Mouse (Mus musculus) heart, embryonic 13.5 days (tissue): ENCODE measurements at regions not wholly inside any gene's neighbourhood (a gene's known extent, or its start where the extent isn't known, plus 50 kb on each side); places are given as distances from the start of the nearest gene placed in this dataset.

ENCODE experiments used
- ATAC-seq: fragments of 200-750 bp; cut with Nextera tagmentation; 2 replicates; pipeline ENCODE4 v1.8.0; 2017; ENCODE audit warnings: moderate TSS enrichment; ENCODE audit not compliant: insufficient number of reproducible peaks, low FRiP score, low TSS enrichment; ENCODE audit errors: extremely low read depth
- H3K27ac ChIP-seq: fragments of 300-500 bp; sonication (generic); replicated peaks from 2 replicates; pipeline ENCODE4 v1.5.1; 2015; ENCODE audit warnings: moderate library complexity, mild to moderate bottlenecking, inconsistent platforms
- H3K27me3 ChIP-seq: fragments of 300-500 bp; sonication (generic); replicated peaks from 2 replicates; pipeline ENCODE4 v1.6.1; 2015; ENCODE audit warnings: mild to moderate bottlenecking, inconsistent platforms
- H3K36me3 ChIP-seq: fragments of 300-500 bp; sonication (generic); 2 replicates; pipeline ENCODE4 v1.6.1; 2015; ENCODE audit warnings: mild to moderate bottlenecking, inconsistent platforms
- H3K4me1 ChIP-seq: fragments of 300-500 bp; sonication (generic); 2 replicates; pipeline ENCODE4 v1.6.1; 2015; ENCODE audit warnings: inconsistent platforms
- H3K4me2 ChIP-seq: fragments of 300-500 bp; sonication (generic); 2 replicates; pipeline ENCODE4 v1.6.1; 2015; ENCODE audit warnings: inconsistent platforms, mild to moderate bottlenecking, moderate library complexity
- H3K4me3 ChIP-seq: fragments of 300-500 bp; sonication (generic); 2 replicates; pipeline ENCODE4 v1.5.1; 2015; ENCODE audit warnings: moderate library complexity, mild to moderate bottlenecking, inconsistent platforms
- H3K9ac ChIP-seq: fragments of 300-500 bp; sonication (generic); 2 replicates; pipeline ENCODE4 v1.6.1; 2015; ENCODE audit warnings: inconsistent platforms, mild to moderate bottlenecking, moderate library complexity
- H3K9me3 ChIP-seq: fragments of 300-500 bp; sonication (generic); 2 replicates; pipeline ENCODE4 v1.6.1; 2016; ENCODE audit warnings: inconsistent platforms
- WGBS: fragments of 180-500 bp; shearing (Covaris S2); methylation state at CpG from one replicate; pipeline ENCODE4 v1.1.7; 2015; ENCODE audit warnings: mixed read lengths; 5-methylcytosine and 5-hydroxymethylcytosine counted together

DNA sequence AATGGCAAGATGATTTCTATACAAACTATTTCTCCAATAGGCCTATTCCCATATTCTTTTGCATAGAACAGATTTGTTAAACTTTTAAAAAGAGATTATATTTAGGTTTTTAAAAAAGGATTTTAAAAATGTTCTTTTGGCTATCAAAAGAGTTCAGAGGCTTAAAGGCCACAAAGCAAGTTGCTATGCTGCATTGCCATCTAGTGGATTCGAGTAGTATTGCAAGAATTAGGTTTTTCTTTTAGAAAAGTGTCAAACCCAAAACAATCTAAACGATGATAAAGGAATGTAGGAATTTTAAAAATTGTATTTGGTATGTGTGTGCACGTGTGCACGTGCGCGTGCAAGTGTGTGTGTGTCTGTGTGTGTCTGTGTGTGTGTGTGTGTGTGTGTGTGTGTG is 73.0 kb upstream of the Ifngr1 start:
- H3K36me3 ChIP-seq: no peaks in the 10 kb centered on the region
- no peaks in the 10 kb centered on the region for H3K9me3 ChIP-seq
- 6% methylated on average over 6 of the region's 6 CpGs for WGBS

DNA sequence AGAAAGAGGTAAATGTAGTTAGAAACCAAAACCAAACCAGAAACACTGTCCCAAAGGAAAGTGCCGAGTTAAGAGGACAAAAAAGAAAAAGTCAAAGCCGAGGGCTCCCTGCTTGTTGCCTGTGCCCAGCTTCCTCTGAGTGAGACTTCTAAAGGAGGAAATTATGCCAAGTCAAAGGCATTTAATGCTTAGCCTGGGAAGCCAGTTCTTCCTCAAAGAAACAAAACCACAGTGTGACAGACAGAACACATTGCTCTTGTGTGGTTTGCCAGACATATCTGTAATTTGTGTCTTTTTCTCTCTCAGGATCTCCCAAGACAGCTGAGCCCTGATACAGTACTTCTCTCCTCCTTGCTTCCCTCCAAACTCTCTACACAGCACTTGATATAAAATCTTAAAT is 69.6 kb upstream of the Ifngr1 start:
- no peak overlapping the region for H3K9ac ChIP-seq

More for the DNA sequence above, 73.0 kb upstream of the Ifngr1 start:
- H3K4me1 ChIP-seq: no peaks in the 10 kb centered on the region
- no peaks in the 10 kb centered on the region for H3K27me3 ChIP-seq
- no peak overlapping the region for H3K27ac ChIP-seq
- H3K4me3 ChIP-seq: no peak overlapping the region
- no peak overlapping the region for H3K9ac ChIP-seq
- ATAC-seq: no peak
- H3K4me2 ChIP-seq: no peak overlapping the region

DNA sequence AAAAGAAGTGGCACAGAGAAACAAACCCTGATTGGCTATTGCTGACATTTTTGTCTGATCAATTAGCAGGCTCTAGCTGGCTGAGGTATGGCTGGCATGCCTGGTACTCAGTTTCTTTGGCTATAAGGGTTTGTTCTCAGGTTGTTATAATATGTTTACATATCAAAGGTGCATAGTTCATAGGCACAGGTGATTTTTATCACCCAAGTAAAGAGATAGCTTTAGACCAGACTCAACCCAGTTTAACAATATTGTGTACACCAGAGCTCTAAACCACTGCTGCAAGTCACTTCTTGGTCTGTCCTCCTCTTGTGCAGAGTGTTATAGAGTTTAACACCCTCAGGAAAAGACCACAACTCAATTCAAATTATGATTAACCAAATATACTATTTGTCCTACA is 65.8 kb upstream of the Ifngr1 start:
- Histone ChIP-seq H3K4me2 (no peak overlapping the region), H3K9ac (no peak overlapping the region), H3K27me3 (no peaks in the 10 kb centered on the region), H3K4me3 (no peak overlapping the region), H3K36me3 (no peaks in the 10 kb centered on the region), H3K4me1 (no peaks in the 10 kb centered on the region), H3K9me3 (no peaks in the 10 kb centered on the region), H3K27ac (no peak overlapping the region)
- ATAC-seq: no peak

More for the DNA sequence above, 69.6 kb upstream of the Ifngr1 start:
- H3K27ac ChIP-seq: no peak overlapping the region
- 45% methylated on average over 2 of the region's 2 CpGs for WGBS
- no peaks in the 10 kb centered on the region for H3K4me1 ChIP-seq
- H3K4me3 ChIP-seq: no peak overlapping the region
- H3K9me3 ChIP-seq: no peaks in the 10 kb centered on the region
- no peaks in the 10 kb centered on the region for H3K36me3 ChIP-seq
- no peaks in the 10 kb centered on the region for H3K27me3 ChIP-seq
- ATAC-seq: no peak
- H3K4me2 ChIP-seq: no peak overlapping the region

DNA sequence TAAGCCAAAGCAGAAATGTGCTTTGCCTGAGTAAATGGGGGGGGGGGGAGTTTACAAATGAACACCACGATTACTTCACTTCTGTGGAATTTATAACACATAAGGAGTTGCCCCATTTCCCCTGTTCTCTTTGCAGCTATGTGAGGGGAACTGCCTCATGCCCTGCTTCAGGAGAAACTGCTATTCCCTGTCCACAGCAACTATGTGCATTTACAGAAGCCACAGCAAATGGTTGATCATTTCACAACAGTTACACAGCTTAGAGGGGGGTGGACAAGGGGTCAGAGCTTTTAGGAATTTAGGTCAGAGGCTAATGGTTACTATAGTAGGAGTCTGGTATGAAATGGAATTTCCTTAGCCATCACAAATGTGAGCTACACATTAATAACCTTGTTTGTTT is 65.4 kb upstream of the Ifngr1 start:
- H3K27me3 ChIP-seq: no peaks in the 10 kb centered on the region
- H3K9me3 ChIP-seq: no peaks in the 10 kb centered on the region
- no peak overlapping the region for H3K27ac ChIP-seq
- WGBS: 26% methylated on average over 1 of the region's 1 CpGs
- no peak overlapping the region for H3K4me2 ChIP-seq
- H3K9ac ChIP-seq: no peak overlapping the region
- no peak overlapping the region for H3K4me3 ChIP-seq
- no peaks in the 10 kb centered on the region for H3K4me1 ChIP-seq
- no peaks in the 10 kb centered on the region for H3K36me3 ChIP-seq
- ATAC-seq: no peak

DNA sequence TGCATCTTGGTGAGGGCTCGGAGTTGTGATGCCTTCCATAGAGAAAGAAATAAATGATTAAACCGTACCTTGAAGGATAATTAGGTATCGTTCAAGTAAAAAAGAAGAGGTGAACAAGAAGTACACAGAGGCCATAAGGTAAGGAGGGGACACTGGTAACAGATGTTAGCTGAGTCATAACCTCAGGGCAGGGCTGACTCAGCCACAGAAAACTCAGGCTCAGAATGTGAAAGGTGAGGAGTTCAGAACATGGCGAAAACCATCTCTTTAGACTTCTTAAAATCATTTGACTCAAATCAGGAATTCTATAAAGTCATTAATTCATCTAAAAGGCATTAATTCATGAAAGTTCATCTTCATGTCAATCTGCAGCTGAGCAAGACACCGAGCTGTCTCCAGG is 62.1 kb upstream of the Ifngr1 start:
- Histone ChIP-seq H3K9me3 (no peaks in the 10 kb centered on the region), H3K36me3 (no peaks in the 10 kb centered on the region), H3K4me1 (no peaks in the 10 kb centered on the region), H3K4me2 (no peak overlapping the region), H3K4me3 (no peak overlapping the region), H3K9ac (no peak overlapping the region), H3K27ac (no peak overlapping the region), H3K27me3 (no peaks in the 10 kb centered on the region)
- no peak for ATAC-seq
- WGBS: 78% methylated on average over 5 of the region's 5 CpGs

DNA sequence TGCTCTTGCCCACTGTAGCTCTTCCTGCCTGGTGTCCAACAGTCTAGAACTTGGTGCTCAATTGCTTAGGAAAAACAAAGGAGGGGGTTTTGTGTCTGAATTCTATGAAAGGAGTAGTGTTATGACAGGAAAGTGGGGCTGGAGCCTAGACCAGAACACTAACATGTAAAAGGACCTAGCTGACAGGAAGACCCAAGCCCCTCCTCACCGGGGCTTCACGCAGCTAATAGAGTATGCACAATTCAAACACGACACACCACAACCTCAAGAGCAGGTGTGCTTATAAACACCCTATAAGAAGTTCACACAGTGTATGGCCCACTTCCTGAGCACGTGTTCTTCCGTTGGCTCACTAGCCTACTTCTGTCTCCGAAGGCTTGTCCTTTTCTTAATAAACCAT is 61.7 kb upstream of the Ifngr1 start:
- H3K4me1 ChIP-seq: no peaks in the 10 kb centered on the region
- H3K27ac ChIP-seq: no peak overlapping the region
- H3K36me3 ChIP-seq: no peaks in the 10 kb centered on the region
- 86% methylated on average over 6 of the region's 6 CpGs for WGBS
- H3K4me2 ChIP-seq: no peak overlapping the region
- no peak for ATAC-seq
- no peak overlapping the region for H3K9ac ChIP-seq
- H3K4me3 ChIP-seq: no peak overlapping the region
- no peaks in the 10 kb centered on the region for H3K27me3 ChIP-seq
- H3K9me3 ChIP-seq: no peaks in the 10 kb centered on the region

DNA sequence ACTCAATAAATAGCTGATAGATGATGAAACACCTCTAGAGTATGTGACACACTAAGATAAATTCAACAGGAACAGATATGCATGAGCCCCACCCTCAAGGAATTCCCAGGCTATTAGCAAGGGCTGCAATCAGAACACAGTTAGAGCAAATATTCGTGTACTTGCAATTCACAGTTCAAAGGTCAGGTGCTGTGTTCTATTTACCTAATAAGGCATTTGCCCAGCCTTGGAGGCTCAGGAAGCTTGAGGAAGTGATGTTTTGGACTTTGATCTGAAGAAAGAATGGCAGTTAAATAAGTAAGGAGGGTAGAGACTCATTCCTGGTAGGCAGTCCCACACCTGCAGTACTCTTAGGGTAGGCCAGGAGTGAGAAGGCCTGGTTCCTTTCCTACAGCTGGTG is 60.3 kb upstream of the Ifngr1 start:
- ATAC-seq: no peak
- Histone ChIP-seq H3K4me2 (no peak overlapping the region), H3K4me1 (no peaks in the 10 kb centered on the region), H3K27ac (no peak overlapping the region), H3K27me3 (no peaks in the 10 kb centered on the region), H3K9ac (no peak overlapping the region), H3K9me3 (no peaks in the 10 kb centered on the region), H3K4me3 (no peak overlapping the region), H3K36me3 (no peaks in the 10 kb centered on the region)
- 21% methylated on average over 1 of the region's 1 CpGs for WGBS

DNA sequence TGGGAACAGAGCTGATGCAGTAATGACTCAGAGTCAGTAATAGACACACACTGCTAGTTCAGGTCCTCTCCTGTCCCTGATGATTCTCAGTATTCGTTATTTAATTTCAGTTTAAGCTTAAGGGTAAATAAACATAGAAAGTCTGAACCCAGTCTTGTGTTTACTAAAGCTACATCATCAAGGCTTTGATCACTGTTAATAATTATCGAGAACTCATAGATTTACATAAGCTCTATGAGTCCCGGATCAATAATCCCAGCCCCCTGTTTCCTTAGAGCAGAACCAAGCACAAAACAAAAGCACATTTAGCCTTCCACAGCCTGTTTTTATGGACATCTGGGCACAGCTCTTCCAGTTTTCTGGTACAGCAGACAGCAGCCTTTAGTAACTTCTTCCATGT is 59.0 kb upstream of the Ifngr1 start:
- no peak for ATAC-seq
- no peak overlapping the region for H3K27ac ChIP-seq
- no peaks in the 10 kb centered on the region for H3K27me3 ChIP-seq
- no peak overlapping the region for H3K4me3 ChIP-seq
- H3K4me2 ChIP-seq: no peak overlapping the region
- H3K36me3 ChIP-seq: no peaks in the 10 kb centered on the region
- H3K4me1 ChIP-seq: no peaks in the 10 kb centered on the region
- no peak overlapping the region for H3K9ac ChIP-seq
- no peaks in the 10 kb centered on the region for H3K9me3 ChIP-seq
- 74% methylated on average over 3 of the region's 3 CpGs for WGBS

DNA sequence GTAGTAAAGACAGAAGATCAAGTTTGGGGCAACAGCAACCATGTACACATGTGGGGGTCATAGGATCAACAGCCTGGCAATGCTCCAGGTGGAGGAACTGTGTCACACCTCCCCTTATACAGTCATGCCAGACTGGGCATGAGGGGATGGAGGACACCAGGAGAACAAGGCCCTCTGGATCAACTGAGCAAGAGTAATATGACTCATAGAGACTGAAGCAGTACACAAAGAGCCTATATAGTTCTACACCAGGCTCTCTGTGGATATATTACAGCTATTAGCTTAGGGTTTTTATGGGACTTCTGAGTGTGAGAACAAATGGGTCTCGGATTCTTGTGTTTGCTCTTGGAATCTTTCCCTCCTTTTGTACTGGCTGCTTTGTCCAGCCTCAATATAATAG is 57.9 kb upstream of the Ifngr1 start:
- no peaks in the 10 kb centered on the region for H3K36me3 ChIP-seq
- 75% methylated on average over 1 of the region's 1 CpGs for WGBS
- no peak for ATAC-seq

More for the DNA sequence above, 57.9 kb upstream of the Ifngr1 start:
- Histone ChIP-seq H3K27ac (no peak overlapping the region), H3K9ac (no peak overlapping the region), H3K4me3 (no peak overlapping the region), H3K9me3 (no peaks in the 10 kb centered on the region), H3K27me3 (no peaks in the 10 kb centered on the region), H3K4me2 (no peak overlapping the region), H3K4me1 (no peaks in the 10 kb centered on the region)
